Mouse (Mus musculus) left cerebral cortex, postnatal 25 days (tissue): ENCODE results near the gene Gabarapl2. TPM values are rescaled to one million over a fixed set of nuclear protein-coding genes. Genes with fewer than 3 reads are reported as not detected.
A peak's percentile ranks its signal among the peaks of the same experiment; 100 is the strongest.

Experiments
- DNase-seq, 2 experiments: peaks; one replicate each; pipeline ENCODE4 v3.0.0; 2022; ENCODE audit warnings: low spot score in 2 of 2, mixed read lengths in 1 of 2
- intact Hi-C: fragments of 180-260 bp; cut with DNase I; formaldehyde crosslinking; loops from one replicate; pipeline ENCODE4 v1.15.1; 2025
- total RNA-seq, 2 experiments: library from RNA; stranded (reverse); gene quantifications; 2 replicates each; pipeline ENCODE4 v1.2.3; 2021

Gene Gabarapl2
- 100 to 1,000 TPM; 219 to 220 TPM for total RNA-seq

GRCm38 (mm10) chr8:111940171-111941100, at the start of gene Gabarapl2:
Gene Gabarapl2, plus strand, starts transcription at chr8:111940703.
- intact Hi-C loops, result loop anchor here (2.0 kb wide), 1 partner anchor 50 kb away; no protein-coding TSS in a partner anchor
- peak; percentile 98 for DNase-seq

- intact Hi-C loops, result no loop called here
- no peak for DNase-seq
Observed at GRCm38 (mm10) chr8:111890911-111891303, 49.6 kb upstream of the Gabarapl2 start.

- intact Hi-C loops, result no loop called here
Observed at GRCm38 (mm10) chr8:111891983-111892382, 48.5 kb upstream of the Gabarapl2 start.

GRCm38 (mm10) chr8:111892615-111893014, 47.9 kb upstream of the Gabarapl2 start:
- intact Hi-C loops, result no loop called here
- no peak for DNase-seq

More at GRCm38 (mm10) chr8:111891983-111892382, 48.5 kb upstream of the Gabarapl2 start:
- DNase-seq, result no peak

- DNase-seq, result no peak
Observed at GRCm38 (mm10) chr8:111894955-111895354, 45.5 kb upstream of the Gabarapl2 start.

GRCm38 (mm10) chr8:111898586-111898985, 41.9 kb upstream of the Gabarapl2 start:
- intact Hi-C loops, result no loop called here
- no peak for DNase-seq

More at GRCm38 (mm10) chr8:111894955-111895354, 45.5 kb upstream of the Gabarapl2 start:
- intact Hi-C loops, result no loop called here

GRCm38 (mm10) chr8:111902080-111902479, 38.4 kb upstream of the Gabarapl2 start:
- intact Hi-C loops, result no loop called here
- no peak for DNase-seq

- DNase-seq, result no peak
- intact Hi-C loops, result no loop called here
Observed at GRCm38 (mm10) chr8:111905500-111906121, 34.9 kb upstream of the Gabarapl2 start.

GRCm38 (mm10) chr8:111909621-111910450, 30.7 kb upstream of the Gabarapl2 start, which contains the start of gene Chst5:
Gene Chst5, minus strand, starts transcription at chr8:111910447.
- no peak for DNase-seq
- intact Hi-C loops, result loop anchor here (5.0 kb wide), 1 partner anchor 33 kb away; the partner anchor contains the start of gene Tmem170

GRCm38 (mm10) chr8:111911572-111911971, 28.9 kb upstream of the Gabarapl2 start:
- intact Hi-C loops, result loop anchor here (5.0 kb wide), 1 partner anchor 34 kb away; the partner anchor contains the start of gene Tmem170
- DNase-seq, result peak; percentile 24 to 82

GRCm38 (mm10) chr8:111912860-111913432, 27.6 kb upstream of the Gabarapl2 start:
- intact Hi-C loops, result loop anchor here (5.0 kb wide), 1 partner anchor 36 kb away; the partner anchor contains the start of gene Tmem170
- peak; percentile 36 to 45 for DNase-seq

GRCm38 (mm10) chr8:111919663-111920062, 20.8 kb upstream of the Gabarapl2 start:
- intact Hi-C loops, result no loop called here
- no peak for DNase-seq

GRCm38 (mm10) chr8:111920971-111921370, 19.5 kb upstream of the Gabarapl2 start:
- intact Hi-C loops, result no loop called here
- DNase-seq, result no peak

- intact Hi-C loops, result no loop called here
- peak; percentile 25 to 57 for DNase-seq
Observed at GRCm38 (mm10) chr8:111923383-111923804, 17.1 kb upstream of the Gabarapl2 start.

- intact Hi-C loops, result no loop called here
- DNase-seq, result no peak
Observed at GRCm38 (mm10) chr8:111924976-111925375, 15.5 kb upstream of the Gabarapl2 start.

- intact Hi-C loops, result no loop called here
Observed at GRCm38 (mm10) chr8:111929648-111930344, 10.7 kb upstream of the Gabarapl2 start.

GRCm38 (mm10) chr8:111931721-111932120, 8.8 kb upstream of the Gabarapl2 start:
- DNase-seq, result no peak
- intact Hi-C loops, result no loop called here

More at GRCm38 (mm10) chr8:111929648-111930344, 10.7 kb upstream of the Gabarapl2 start:
- DNase-seq, result no peak

GRCm38 (mm10) chr8:111932580-111933336, 7.7 kb upstream of the Gabarapl2 start:
- peak; percentile 20 to 32 for DNase-seq
- intact Hi-C loops, result no loop called here
